Comparison of ENCODE assay signal across 24 mouse cellular contexts in genomic region chr5:53977060-53977459, GRCm38 (mm10). TPM values are rescaled to one million over a fixed set of nuclear protein-coding genes. Genes with fewer than 3 reads are reported as not detected.
A peak's percentile ranks its signal among the peaks of the same experiment; 100 is the strongest.
DNase-seq lines count a peak whose midpoint lies in the region; ATAC-seq and TF ChIP-seq lines count a peak whose summit lies in the region.
"Had no signal": no experiment of that assay in that cellular context is flagged by ENCODE, and none has a peak within 500 bp of the region (broad histone marks: within the 10 kb centered on the region; RNA-seq: fewer than 3 reads in every experiment).

No protein-coding gene starts in this region.

- H3K27ac ChIP-seq in intestine, embryonic 14.5 days (ENCODE audit: low read depth): no peak overlapping the region
- no peak overlapping the region for H3K27ac ChIP-seq in intestine, embryonic 15.5 days
- H3K27ac ChIP-seq in embryonic facial prominence, embryonic 15.5 days (replicated peaks): no peak overlapping the region
- no peak overlapping the region for H3K27ac ChIP-seq in limb, embryonic 14.5 days (replicated peaks; ENCODE audit: low read depth, low read length)
- H3K27ac ChIP-seq: forebrain, embryonic 15.5 days; heart, embryonic 10.5 days; heart, embryonic 15.5 days; hindbrain, embryonic 12.5 days; hindbrain, postnatal 0 days; midbrain, embryonic 12.5 days; neural tube, embryonic 13.5 days had no signal

- no peaks in the 10 kb centered on the region for H3K27me3 ChIP-seq in intestine, embryonic 14.5 days (replicated peaks; ENCODE audit: control insufficient read depth, insufficient read depth, low read length)
- H3K27me3 ChIP-seq in intestine, embryonic 15.5 days (replicated peaks): no peaks in the 10 kb centered on the region
- H3K27me3 ChIP-seq in embryonic facial prominence, embryonic 15.5 days: no peaks in the 10 kb centered on the region
- H3K27me3 ChIP-seq in limb, embryonic 14.5 days (ENCODE audit: control insufficient read depth, insufficient read depth, low read length): no peaks in the 10 kb centered on the region
- H3K27me3 ChIP-seq: forebrain, embryonic 15.5 days; heart, embryonic 15.5 days; hindbrain, embryonic 12.5 days; midbrain, embryonic 12.5 days; neural tube, embryonic 13.5 days had no signal

- no peak for TF ChIP-seq POLR2A in limb, embryonic 14.5 days (IDR thresholded peaks at IDR 0.05; ENCODE audit: borderline replicate concordance, extremely low read depth, insufficient read depth, insufficient read length)

- H3K36me3 ChIP-seq in intestine, embryonic 14.5 days (ENCODE audit: control insufficient read depth, insufficient read depth, low read length): no peaks in the 10 kb centered on the region
- H3K36me3 ChIP-seq in intestine, embryonic 15.5 days: no peaks in the 10 kb centered on the region
- no peaks in the 10 kb centered on the region for H3K36me3 ChIP-seq in embryonic facial prominence, embryonic 15.5 days
- no peaks in the 10 kb centered on the region for H3K36me3 ChIP-seq in limb, embryonic 14.5 days (ENCODE audit: control insufficient read depth, insufficient read depth, low read length)
- H3K36me3 ChIP-seq: forebrain, embryonic 15.5 days; heart, embryonic 10.5 days; heart, embryonic 15.5 days; hindbrain, embryonic 12.5 days; midbrain, embryonic 12.5 days; neural tube, embryonic 13.5 days had no signal

- no peak overlapping the region for H3K4me2 ChIP-seq in intestine, embryonic 14.5 days (ENCODE audit: low read length)
- no peak overlapping the region for H3K4me2 ChIP-seq in intestine, embryonic 15.5 days (replicated peaks)
- H3K4me2 ChIP-seq in embryonic facial prominence, embryonic 15.5 days (replicated peaks): no peak overlapping the region
- H3K4me2 ChIP-seq in limb, embryonic 14.5 days (replicated peaks; ENCODE audit: low read depth, low read length, severe bottlenecking): no peak overlapping the region
- H3K4me2 ChIP-seq: forebrain, embryonic 15.5 days; heart, embryonic 15.5 days; hindbrain, embryonic 12.5 days; midbrain, embryonic 12.5 days; neural tube, embryonic 13.5 days had no signal

- H3K9me3 ChIP-seq in intestine, embryonic 14.5 days (ENCODE audit: control insufficient read depth, low read length): no peaks in the 10 kb centered on the region
- H3K9me3 ChIP-seq in intestine, embryonic 15.5 days: no peaks in the 10 kb centered on the region
- H3K9me3 ChIP-seq in embryonic facial prominence, embryonic 15.5 days (replicated peaks): no peaks in the 10 kb centered on the region
- no peaks in the 10 kb centered on the region for H3K9me3 ChIP-seq in limb, embryonic 14.5 days (ENCODE audit: control insufficient read depth, low read length)
- H3K9me3 ChIP-seq: forebrain, embryonic 15.5 days; heart, embryonic 10.5 days; heart, embryonic 15.5 days; hindbrain, embryonic 12.5 days; megakaryocyte, embryonic 14.5 days; midbrain, embryonic 12.5 days; neural tube, embryonic 13.5 days had no signal

- H3K9ac ChIP-seq in intestine, embryonic 14.5 days (ENCODE audit: low read length): no peak overlapping the region
- H3K9ac ChIP-seq in intestine, embryonic 15.5 days: no peak overlapping the region
- no peak overlapping the region for H3K9ac ChIP-seq in embryonic facial prominence, embryonic 15.5 days
- H3K9ac ChIP-seq in limb, embryonic 14.5 days (ENCODE audit: low read depth, low read length, severe bottlenecking): no peak overlapping the region
- H3K9ac ChIP-seq: forebrain, embryonic 15.5 days; heart, embryonic 15.5 days; hindbrain, embryonic 12.5 days; midbrain, embryonic 12.5 days; neural tube, embryonic 13.5 days had no signal

- peak; percentile 33 for DNase-seq in intestine, embryonic 14.5 days (ENCODE audit: low spot score)
- peak; percentile 26 to 34 for DNase-seq in gastrocnemius, adult 8-10 months (ENCODE audit: low spot score in 2 of 2)
- DNase-seq in limb, embryonic 14.5 days (ENCODE audit: low spot score): peak; percentile 56
- DNase-seq in urinary bladder, postnatal 4 days (ENCODE audit: low spot score in 2 of 2): no peak
- DNase-seq in right cerebral cortex, adult 18-20 months: no peak
- DNase-seq in left cerebral cortex, adult 9 months (ENCODE audit: low spot score in 2 of 2): no peak
- DNase-seq: adrenal gland, postnatal 25 days; cerebellum, adult 2 months; cerebellum, postnatal 14 days; kidney, adult 11 months; kidney, postnatal 14 days; lung, postnatal 36 days; thymus, postnatal 14 days had no signal

- 92% methylated on average over 8 of the region's 8 CpGs for WGBS in intestine, embryonic 14.5 days
- WGBS in intestine, embryonic 15.5 days: 88% methylated on average over 8 of the region's 8 CpGs
- 53% methylated on average over 8 of the region's 8 CpGs for WGBS in embryonic facial prominence, embryonic 15.5 days
- WGBS in limb, embryonic 14.5 days: 68% methylated on average over 8 of the region's 8 CpGs

- no peak overlapping the region for H3K4me3 ChIP-seq in intestine, embryonic 14.5 days (ENCODE audit: low read depth, low read length)
- no peak overlapping the region for H3K4me3 ChIP-seq in intestine, embryonic 15.5 days (replicated peaks)
- no peak overlapping the region for H3K4me3 ChIP-seq in embryonic facial prominence, embryonic 15.5 days (replicated peaks)
- no peak overlapping the region for H3K4me3 ChIP-seq in limb, embryonic 14.5 days (replicated peaks; ENCODE audit: low read length)
- H3K4me3 ChIP-seq: forebrain, embryonic 15.5 days; heart, embryonic 10.5 days; heart, embryonic 15.5 days; hindbrain, embryonic 12.5 days; megakaryocyte, embryonic 14.5 days; midbrain, embryonic 12.5 days; neural tube, embryonic 13.5 days had no signal

- ATAC-seq in intestine, embryonic 14.5 days (replicated peaks; ENCODE audit: low FRiP score, low TSS enrichment, low read depth): no peak
- ATAC-seq in intestine, embryonic 15.5 days: no peak
- ATAC-seq in embryonic facial prominence, embryonic 15.5 days (ENCODE audit: insufficient number of reproducible peaks, low FRiP score, low TSS enrichment, low read depth): peak; percentile 85
- ATAC-seq in limb, embryonic 14.5 days (ENCODE audit: low FRiP score, low read depth): peak; percentile 79
- ATAC-seq: CD4-positive, CD25-positive, alpha-beta regulatory T cell, adult 4 months; forebrain, embryonic 15.5 days; hindbrain, postnatal 0 days had no signal

- H3K4me1 ChIP-seq in intestine, embryonic 14.5 days (replicated peaks; ENCODE audit: control insufficient read depth, insufficient read depth, low read length): no peaks in the 10 kb centered on the region
- H3K4me1 ChIP-seq in intestine, embryonic 15.5 days (replicated peaks): no peaks in the 10 kb centered on the region
- H3K4me1 ChIP-seq in embryonic facial prominence, embryonic 15.5 days: 0 out of 2 replicates have a peak, but pooled peaks cover 10% of the 10 kb centered on the region
- no peaks in the 10 kb centered on the region for H3K4me1 ChIP-seq in limb, embryonic 14.5 days (ENCODE audit: control insufficient read depth, insufficient read depth, low read length)
- H3K4me1 ChIP-seq: forebrain, embryonic 15.5 days; heart, embryonic 10.5 days; heart, embryonic 15.5 days; hindbrain, embryonic 12.5 days; midbrain, embryonic 12.5 days; neural tube, embryonic 13.5 days had no signal

RNA-seq across cellular contexts. Expression of gene Stim2, which starts 21.2 kb away (rescaled TPM):
- polyA plus RNA-seq in intestine, embryonic 14.5 days (2014; fragmentation: Nextera tagmentation; extraction: Ambion mirVana): 18.2 and 19.9 TPM in 2 replicates
- polyA plus RNA-seq in intestine, embryonic 15.5 days (2015; fragmentation: Nextera tagmentation; extraction: Ambion mirVana): 16.1 and 17.8 TPM in 2 replicates
- 23.5 and 24.4 TPM in 2 replicates for polyA plus RNA-seq in embryonic facial prominence, embryonic 15.5 days (2015; fragmentation: Nextera tagmentation; extraction: Ambion mirVana)
- 10 to 100 TPM; 47.7 to 62.7 (median 49.8) TPM for total RNA-seq in gastrocnemius, adult 8-10 months (2022)
- 13.6 and 17.5 TPM in 2 replicates for polyA plus RNA-seq in limb, embryonic 14.5 days (2012; rRNA removed)
- 21.1 and 27.4 TPM in 2 replicates for polyA plus RNA-seq in limb, embryonic 14.5 days (2014; fragmentation: Nextera tagmentation; extraction: Ambion mirVana)

Comparison
In these comparisons a context has a peak if more than half of its experiments do, and no peak if none do; other contexts are left out.
1. ATAC-seq: peak in embryonic facial prominence, embryonic 15.5 days (single experiment) and limb, embryonic 14.5 days (single experiment); none in intestine, embryonic 14.5 days (single experiment) and intestine, embryonic 15.5 days (single experiment).
2. DNase-seq: peak in intestine, embryonic 14.5 days (single experiment), gastrocnemius, adult 8-10 months (2 of 2) and limb, embryonic 14.5 days (single experiment); none in urinary bladder, postnatal 4 days (0 of 2), right cerebral cortex, adult 18-20 months (single experiment) and left cerebral cortex, adult 9 months (0 of 2).